Mouse (Mus musculus) liver, embryonic 11.5 days (tissue): ENCODE results near the gene Prkch. TPM values are rescaled to one million over a fixed set of nuclear protein-coding genes. Genes with fewer than 3 reads are reported as not detected.
A peak's percentile ranks its signal among the peaks of the same experiment; 100 is the strongest.

Source experiments
- ATAC-seq: fragments of 200-750 bp; cut with Nextera tagmentation; replicated peaks from 2 replicates; pipeline ENCODE4 v1.8.0; 2017; ENCODE audit warnings: moderate number of reproducible peaks, mild to moderate bottlenecking, moderate TSS enrichment, moderate library complexity; ENCODE audit not compliant: low FRiP score
- DNase-seq: peaks from one replicate; pipeline ENCODE4 v3.0.0-alpha.2; 2017; ENCODE audit warnings: low spot score
- H3K27ac ChIP-seq: fragments of 300-500 bp; sonication (generic); 2 replicates; pipeline ENCODE4 v1.5.1; 2014; ENCODE audit warnings: mild to moderate bottlenecking, low read depth, low read length, control low read depth
- H3K27me3 ChIP-seq: fragments of 300-500 bp; sonication (generic); replicated peaks from 2 replicates; pipeline ENCODE4 v1.6.1; 2014; ENCODE audit warnings: low read length, mixed read lengths; ENCODE audit not compliant: control insufficient read depth, insufficient read depth
- H3K36me3 ChIP-seq: fragments of 300-500 bp; sonication (generic); 2 replicates; pipeline ENCODE4 v1.6.1; 2014; ENCODE audit warnings: mild to moderate bottlenecking, low read length, moderate library complexity, mixed read lengths; ENCODE audit not compliant: control insufficient read depth, insufficient read depth
- H3K4me1 ChIP-seq: fragments of 300-500 bp; sonication (generic); replicated peaks from 2 replicates; pipeline ENCODE4 v1.6.1; 2014; ENCODE audit warnings: low read length, mixed read lengths; ENCODE audit not compliant: control insufficient read depth, insufficient read depth
- H3K4me2 ChIP-seq: fragments of 300-500 bp; sonication (generic); 2 replicates; pipeline ENCODE4 v1.6.1; 2014; ENCODE audit warnings: mild to moderate bottlenecking, control low read depth, moderate library complexity
- H3K4me3 ChIP-seq: fragments of 300-500 bp; sonication (generic); 2 replicates; pipeline ENCODE4 v1.5.1; 2014; ENCODE audit warnings: low read depth, low read length, control low read depth
- H3K9ac ChIP-seq: fragments of 300-500 bp; sonication (generic); 2 replicates; pipeline ENCODE4 v1.6.1; 2014; ENCODE audit warnings: low read depth, low read length, control low read depth
- H3K9me3 ChIP-seq: fragments of 300-500 bp; sonication (generic); 2 replicates; pipeline ENCODE4 v1.6.1; 2016; ENCODE audit warnings: low read length, inconsistent platforms, mixed read lengths; ENCODE audit not compliant: control insufficient read depth
- WGBS: fragments of 180-500 bp; shearing (Covaris S2); extraction: QIAGEN DNeasy Blood & Tissue Kit; methylation state at CpG from one replicate; pipeline ENCODE4 v1.1.7; 2014; 5-methylcytosine and 5-hydroxymethylcytosine counted together
- polyA plus RNA-seq: library from polyadenylated mRNA; unstranded; fragments of >200 nt; fragmentation: Nextera tagmentation; extraction: Ambion mirVana; gene quantifications from 2 replicates; pipeline ENCODE4 v1.2.1, GENCODE M21; 2014

Prkch gene
- polyA plus RNA-seq, 1 experiment from 2014 or later, result 6.4 TPM

DNA sequence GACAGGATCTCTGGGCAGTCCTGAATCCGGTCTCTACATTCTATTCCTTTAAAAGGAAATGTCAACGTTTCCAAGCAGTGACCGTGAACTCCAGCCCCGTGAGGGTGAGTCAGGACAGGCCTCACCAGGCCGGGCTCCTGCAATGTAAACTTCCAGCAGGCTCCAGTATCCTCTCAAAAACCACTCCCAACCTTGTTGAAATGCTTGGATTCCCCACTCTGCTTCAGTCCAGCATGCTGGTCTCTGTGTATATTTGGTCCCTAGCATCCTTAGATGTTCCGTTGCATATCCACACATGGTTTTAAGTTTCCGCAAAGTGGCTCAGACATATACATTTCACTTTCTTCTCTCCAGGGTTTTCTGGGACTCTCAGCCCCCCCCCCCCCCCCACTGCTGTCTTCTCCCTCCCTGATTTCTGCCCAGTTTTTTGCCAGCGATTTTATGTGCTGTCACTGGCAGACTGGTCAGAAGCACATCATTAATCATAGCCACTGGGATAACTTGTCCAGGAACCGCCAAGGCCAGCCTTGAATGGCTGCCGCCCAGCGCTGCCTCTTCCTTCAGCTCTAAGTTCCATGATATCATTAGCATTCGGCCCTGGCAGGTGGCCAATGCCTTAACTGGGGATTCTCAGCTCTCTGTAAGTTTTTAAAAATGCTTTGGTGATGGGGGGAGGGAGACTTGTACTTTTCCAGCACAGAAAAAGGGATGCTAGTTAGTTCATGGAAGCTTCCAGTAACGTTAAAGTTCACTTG lies 225.6 kb downstream of the Prkch start:
- no peak for DNase-seq

DNA sequence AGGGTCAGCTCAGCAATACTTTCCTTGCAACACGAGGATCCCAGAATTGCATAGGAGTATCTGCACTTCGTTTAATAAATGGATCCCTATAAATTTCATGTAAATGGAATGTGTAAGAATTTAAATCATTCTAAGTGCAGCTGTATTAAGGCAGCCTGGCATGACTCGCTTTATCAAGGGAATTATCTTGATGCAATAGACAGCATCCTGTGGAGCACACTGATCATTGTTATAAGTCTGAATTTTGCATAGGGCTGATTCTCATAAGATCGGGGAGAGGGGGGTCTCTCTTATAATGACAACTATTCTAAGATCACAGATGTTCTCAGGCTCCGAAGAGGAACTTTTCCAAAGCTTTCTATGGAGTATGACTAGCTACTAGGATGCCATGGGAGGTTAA lies 226.3 kb downstream of the Prkch start:
- H3K9me3 ChIP-seq, result no peaks in the 10 kb centered on the region
- no peak overlapping the region for H3K4me2 ChIP-seq
- no peak overlapping the region for H3K9ac ChIP-seq
- H3K36me3 ChIP-seq, result no peaks in the 10 kb centered on the region
- H3K4me1 ChIP-seq, result no peaks in the 10 kb centered on the region
- H3K27me3 ChIP-seq, result no peaks in the 10 kb centered on the region
- no peak overlapping the region for H3K27ac ChIP-seq
- 76% methylated on average over 5 of the region's 5 CpGs for WGBS
- H3K4me3 ChIP-seq, result no peak overlapping the region
- ATAC-seq (no peak), DNase-seq (no peak)

More for the DNA sequence above, 225.6 kb downstream of the Prkch start:
- Histone ChIP-seq H3K36me3 (no peaks in the 10 kb centered on the region), H3K4me1 (no peaks in the 10 kb centered on the region), H3K27me3 (no peaks in the 10 kb centered on the region), H3K4me2 (no peak overlapping the region), H3K27ac (peak overlapping the region; percentile 49; the same call in 1 of the 2 replicates), H3K9me3 (no peaks in the 10 kb centered on the region), H3K4me3 (no peak overlapping the region), H3K9ac (no peak overlapping the region)
- ATAC-seq, result no peak; the same call in 1 of the 2 replicates
- 52% methylated on average over 13 of the region's 13 CpGs for WGBS

DNA sequence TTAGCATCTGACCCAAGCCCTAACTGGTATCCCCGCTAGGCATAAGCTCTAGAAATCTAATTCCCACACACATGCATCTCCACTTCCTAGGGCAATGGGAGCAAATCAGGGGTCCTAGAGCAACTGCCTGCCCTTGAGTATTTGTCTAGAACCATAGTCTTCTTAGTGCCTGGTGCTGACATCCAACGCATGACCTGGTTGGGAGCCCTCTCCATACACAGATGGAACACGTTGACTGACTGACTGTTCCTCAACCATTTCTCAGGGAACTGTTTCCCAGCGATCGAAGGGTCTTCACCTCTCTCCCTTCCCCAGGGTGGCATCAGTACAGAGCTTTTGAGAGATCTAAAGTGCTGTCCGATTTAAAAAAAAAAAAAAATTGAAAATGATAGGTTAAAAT lies 227.6 kb downstream of the Prkch start:
- 82% methylated on average over 6 of the region's 6 CpGs for WGBS
- Histone ChIP-seq H3K4me1 (no peaks in the 10 kb centered on the region), H3K27ac (no peak overlapping the region)

DNA sequence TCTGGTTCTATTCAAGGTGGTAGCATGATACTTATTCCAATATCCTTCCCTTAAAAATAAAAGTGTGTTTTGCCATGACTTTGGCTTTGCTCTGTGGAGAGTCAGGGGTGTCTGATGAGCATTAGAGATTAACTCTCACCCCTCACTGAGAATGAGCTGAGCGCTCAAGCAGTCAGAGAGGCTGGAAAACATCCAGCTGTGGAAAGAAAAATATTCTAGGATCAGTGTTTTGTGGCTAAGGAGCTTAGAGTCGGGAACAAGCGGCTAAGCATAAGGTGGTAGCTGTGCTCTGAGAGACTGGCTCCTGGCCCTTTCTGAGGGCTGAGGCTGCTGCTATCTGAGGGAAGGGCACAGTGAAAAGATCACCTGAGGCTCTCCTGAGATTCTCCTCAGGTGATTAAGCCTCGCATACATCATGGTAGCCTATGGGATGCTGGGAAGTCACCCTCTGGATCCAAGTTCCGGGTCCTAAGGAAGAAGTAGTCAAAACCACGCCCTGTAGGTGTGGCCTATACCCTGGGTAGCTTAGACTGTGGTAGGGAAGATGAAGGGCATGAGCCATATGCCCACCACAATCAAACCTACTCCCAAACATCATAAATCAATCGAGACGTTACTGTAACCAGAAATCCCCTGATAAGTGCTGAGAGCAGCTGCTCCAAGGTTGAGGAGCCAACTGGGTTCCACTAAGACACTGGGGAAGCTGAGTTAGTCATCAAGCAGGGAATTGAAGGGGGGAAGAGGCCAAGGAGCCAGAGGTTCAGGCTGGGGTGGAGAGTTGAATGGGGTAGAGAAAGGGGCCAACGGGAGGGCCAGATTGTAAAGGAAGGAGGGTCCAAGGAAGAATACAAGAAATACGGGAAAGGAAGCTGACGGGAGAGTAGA lies 228.7 kb downstream of the Prkch start:
- no peak for DNase-seq
- ATAC-seq, result no peak
- WGBS, result 69% methylated on average over 11 of the region's 11 CpGs
- H3K9ac ChIP-seq, result no peak overlapping the region
- H3K27me3 ChIP-seq, result no peaks in the 10 kb centered on the region
- no peak overlapping the region for H3K4me2 ChIP-seq
- H3K4me1 ChIP-seq, result no peaks in the 10 kb centered on the region
- H3K27ac ChIP-seq, result no peak overlapping the region
- no peaks in the 10 kb centered on the region for H3K9me3 ChIP-seq
- no peaks in the 10 kb centered on the region for H3K36me3 ChIP-seq
- no peak overlapping the region for H3K4me3 ChIP-seq

More for the DNA sequence above, 227.6 kb downstream of the Prkch start:
- DNase-seq (no peak), ATAC-seq (no peak)
- Histone ChIP-seq H3K36me3 (no peaks in the 10 kb centered on the region), H3K9me3 (no peaks in the 10 kb centered on the region), H3K27me3 (no peaks in the 10 kb centered on the region), H3K4me2 (no peak overlapping the region), H3K9ac (no peak overlapping the region), H3K4me3 (no peak overlapping the region)

DNA sequence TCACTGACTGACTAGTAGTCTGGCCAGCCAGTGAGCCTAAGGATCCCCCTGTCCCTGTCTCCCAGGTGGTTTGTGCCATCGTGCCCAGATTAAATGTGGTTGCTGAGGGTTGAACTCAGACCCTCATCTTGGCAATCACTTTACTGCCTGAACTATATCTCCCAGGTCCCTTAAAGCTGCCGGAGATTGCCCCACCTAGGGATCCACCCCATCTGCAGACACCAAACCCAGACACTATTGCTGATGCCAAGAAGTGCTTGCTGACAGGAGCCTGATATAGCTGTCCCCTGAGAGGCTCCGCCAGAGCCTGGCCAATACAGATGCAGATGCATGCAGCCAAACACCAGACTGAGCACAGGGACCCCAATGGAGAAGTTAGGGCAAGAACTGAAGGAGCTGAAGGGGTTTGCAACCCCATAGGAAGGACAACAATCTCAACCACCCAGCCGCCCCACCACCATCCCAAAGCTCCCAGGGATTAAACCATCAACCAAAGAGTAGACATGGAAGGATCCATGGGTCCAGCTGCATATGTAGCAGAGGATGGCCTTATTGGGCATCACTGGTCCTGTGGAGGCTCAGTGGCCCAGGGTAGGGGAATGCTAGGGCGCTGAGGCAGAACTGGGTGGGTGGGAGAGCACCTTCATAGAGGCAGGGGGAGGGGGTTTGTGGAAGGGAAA lies 229.6 kb downstream of the Prkch start:
- Histone ChIP-seq H3K9me3 (no peaks in the 10 kb centered on the region), H3K4me1 (no peaks in the 10 kb centered on the region), H3K27ac (no peak overlapping the region), H3K36me3 (no peaks in the 10 kb centered on the region), H3K4me3 (no peak overlapping the region), H3K27me3 (no peaks in the 10 kb centered on the region), H3K4me2 (no peak overlapping the region), H3K9ac (no peak overlapping the region)
- DNase-seq (no peak), ATAC-seq (no peak)
- 80% methylated on average over 5 of the region's 5 CpGs for WGBS

DNA sequence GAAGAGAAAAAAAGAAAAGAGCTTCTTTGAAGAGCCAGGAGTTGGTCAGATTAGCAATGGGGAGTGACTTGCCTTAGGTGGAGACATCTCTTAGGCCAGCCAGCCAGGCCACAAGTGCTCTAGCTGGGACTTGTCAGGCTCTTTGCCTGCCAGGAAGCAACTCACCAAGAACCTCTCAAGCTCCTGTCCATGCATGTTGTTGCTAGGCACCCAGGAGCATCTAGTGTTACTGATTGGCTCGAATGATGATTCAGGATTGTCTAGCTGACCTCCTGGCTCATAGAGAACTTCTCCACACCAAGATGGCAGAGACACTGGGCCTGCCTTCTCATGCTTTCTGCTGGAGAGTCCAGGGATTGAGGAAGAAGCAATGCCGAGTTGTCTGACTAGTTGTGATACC lies 230.3 kb downstream of the Prkch start:
- Histone ChIP-seq H3K9me3 (no peaks in the 10 kb centered on the region), H3K4me1 (no peaks in the 10 kb centered on the region), H3K4me2 (no peak overlapping the region), H3K27ac (no peak overlapping the region), H3K4me3 (no peak overlapping the region), H3K27me3 (no peaks in the 10 kb centered on the region), H3K36me3 (no peaks in the 10 kb centered on the region), H3K9ac (no peak overlapping the region)
- 77% methylated on average over 2 of the region's 2 CpGs for WGBS
- ATAC-seq (no peak), DNase-seq (no peak)

DNA sequence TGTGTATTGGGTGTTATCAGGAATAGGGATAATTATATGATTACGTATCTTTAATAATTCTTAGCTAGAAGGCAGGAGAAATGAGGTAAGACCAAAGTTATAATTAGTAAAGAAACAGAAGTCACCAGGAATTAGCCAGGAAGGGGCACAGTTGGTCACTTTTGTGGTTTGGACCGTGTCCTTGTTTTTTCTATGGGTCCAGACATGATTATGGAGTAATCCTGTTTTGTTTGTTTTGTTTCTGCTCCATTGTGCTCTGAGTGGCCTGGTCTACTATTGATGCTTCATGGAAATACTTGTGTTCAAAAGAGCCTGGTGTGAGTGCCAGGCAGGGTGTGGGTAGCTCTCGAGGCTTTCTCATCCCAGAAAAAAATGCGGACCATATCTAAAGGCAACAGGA lies 230.9 kb downstream of the Prkch start:
- H3K4me3 ChIP-seq, result no peak overlapping the region
- no peak overlapping the region for H3K9ac ChIP-seq
- DNase-seq, result no peak
- H3K27me3 ChIP-seq, result no peaks in the 10 kb centered on the region
- no peak overlapping the region for H3K27ac ChIP-seq
- H3K4me2 ChIP-seq, result no peak overlapping the region
- no peaks in the 10 kb centered on the region for H3K9me3 ChIP-seq
- no peaks in the 10 kb centered on the region for H3K36me3 ChIP-seq
- 78% methylated on average over 4 of the region's 4 CpGs for WGBS
- H3K4me1 ChIP-seq, result no peaks in the 10 kb centered on the region
- no peak for ATAC-seq

DNA sequence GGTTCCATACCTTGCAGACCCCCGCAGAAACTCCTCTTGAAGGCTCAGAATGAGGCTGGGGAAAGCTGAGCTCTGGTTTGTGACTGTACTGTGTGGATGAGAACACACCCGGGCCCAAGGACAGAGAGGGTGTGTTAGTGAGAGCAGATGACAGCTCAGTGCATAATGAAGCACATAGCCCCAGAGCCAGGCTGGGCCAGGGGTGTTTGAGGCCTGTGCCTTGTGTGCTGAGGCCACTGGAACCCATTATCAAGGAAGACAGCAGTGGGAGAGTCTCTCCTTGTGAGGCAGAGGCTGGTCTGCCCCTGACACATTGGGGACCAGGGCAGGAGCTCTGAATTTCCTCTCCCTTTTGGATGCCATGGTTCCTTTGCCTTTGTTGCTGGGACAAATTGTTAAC lies 231.3 kb downstream of the Prkch start:
- no peak for ATAC-seq
- no peak overlapping the region for H3K27ac ChIP-seq

More for the DNA sequence above, 231.3 kb downstream of the Prkch start:
- 56% methylated on average over 2 of the region's 2 CpGs for WGBS
- Histone ChIP-seq H3K27me3 (no peaks in the 10 kb centered on the region), H3K4me2 (no peak overlapping the region), H3K9me3 (no peaks in the 10 kb centered on the region), H3K4me1 (no peaks in the 10 kb centered on the region), H3K36me3 (no peaks in the 10 kb centered on the region), H3K9ac (no peak overlapping the region), H3K4me3 (no peak overlapping the region)
- no peak for DNase-seq
